Comparison of ENCODE assay signal across 17 mouse cellular contexts in genomic region chr9:94768114-94768513, GRCm38 (mm10).
DNase-seq lines count a peak whose midpoint lies in the region; ATAC-seq lines count a peak whose summit lies in the region.
"Had no signal": no experiment of that assay in that cellular context is flagged by ENCODE, and none has a peak within 500 bp of the region (broad histone marks: within the 10 kb centered on the region; RNA-seq: fewer than 3 reads in every experiment).

No protein-coding gene starts in this region.

- WGBS in embryonic facial prominence, embryonic 14.5 days, result 66% methylated on average over 6 of the region's 6 CpGs
- 66% methylated on average over 6 of the region's 6 CpGs for WGBS in embryonic facial prominence, embryonic 10.5 days
- WGBS in forebrain, embryonic 13.5 days, result 7% methylated on average over 6 of the region's 6 CpGs
- 43% methylated on average over 6 of the region's 6 CpGs for WGBS in hindbrain, embryonic 16.5 days
- 30% methylated on average over 6 of the region's 6 CpGs for WGBS in neural tube, embryonic 14.5 days

- no peak overlapping the region for H3K4me3 ChIP-seq in embryonic facial prominence, embryonic 14.5 days (ENCODE audit: low read depth, low read length)
- no peak overlapping the region for H3K4me3 ChIP-seq in embryonic facial prominence, embryonic 10.5 days
- no peak overlapping the region for H3K4me3 ChIP-seq in forebrain, embryonic 13.5 days
- H3K4me3 ChIP-seq in hindbrain, embryonic 16.5 days (ENCODE audit: low read length), result no peak overlapping the region
- no peak overlapping the region for H3K4me3 ChIP-seq in neural tube, embryonic 14.5 days (ENCODE audit: low read depth, low read length)
- H3K4me3 ChIP-seq: embryonic facial prominence, embryonic 12.5 days; megakaryocyte, embryonic 14.5 days had no signal

- no peaks in the 10 kb centered on the region for H3K9me3 ChIP-seq in embryonic facial prominence, embryonic 14.5 days (ENCODE audit: control insufficient read depth, low read length)
- no peaks in the 10 kb centered on the region for H3K9me3 ChIP-seq in embryonic facial prominence, embryonic 10.5 days
- no peaks in the 10 kb centered on the region for H3K9me3 ChIP-seq in forebrain, embryonic 13.5 days (replicated peaks)
- H3K9me3 ChIP-seq in hindbrain, embryonic 16.5 days (ENCODE audit: control insufficient read depth, low read length), result no peaks in the 10 kb centered on the region
- no peaks in the 10 kb centered on the region for H3K9me3 ChIP-seq in neural tube, embryonic 14.5 days (ENCODE audit: control insufficient read depth, low read length)
- H3K9me3 ChIP-seq: embryonic facial prominence, embryonic 12.5 days; megakaryocyte, embryonic 14.5 days had no signal

- H3K4me2 ChIP-seq in embryonic facial prominence, embryonic 14.5 days (ENCODE audit: low read depth, low read length), result no peak overlapping the region
- no peak overlapping the region for H3K4me2 ChIP-seq in forebrain, embryonic 13.5 days
- H3K4me2 ChIP-seq in hindbrain, embryonic 16.5 days (ENCODE audit: low read length), result no peak overlapping the region
- H3K4me2 ChIP-seq in neural tube, embryonic 14.5 days (ENCODE audit: low read depth, low read length), result no peak overlapping the region
- H3K4me2 ChIP-seq: embryonic facial prominence, embryonic 12.5 days had no signal

- H3K36me3 ChIP-seq in embryonic facial prominence, embryonic 14.5 days (ENCODE audit: control insufficient read depth, insufficient read depth, low read length), result no peaks in the 10 kb centered on the region
- no peaks in the 10 kb centered on the region for H3K36me3 ChIP-seq in embryonic facial prominence, embryonic 10.5 days (replicated peaks)
- no peaks in the 10 kb centered on the region for H3K36me3 ChIP-seq in forebrain, embryonic 13.5 days (ENCODE audit: poor library complexity, severe bottlenecking)
- no peaks in the 10 kb centered on the region for H3K36me3 ChIP-seq in hindbrain, embryonic 16.5 days (ENCODE audit: control insufficient read depth, insufficient read depth, low read length)
- H3K36me3 ChIP-seq in neural tube, embryonic 14.5 days (ENCODE audit: control insufficient read depth, insufficient read depth, low read length), result no peaks in the 10 kb centered on the region
- H3K36me3 ChIP-seq: embryonic facial prominence, embryonic 12.5 days had no signal

- no peaks in the 10 kb centered on the region for H3K27me3 ChIP-seq in embryonic facial prominence, embryonic 14.5 days (replicated peaks; ENCODE audit: control insufficient read depth, insufficient read depth, low read length)
- H3K27me3 ChIP-seq in embryonic facial prominence, embryonic 10.5 days (replicated peaks; ENCODE audit: low read depth, poor library complexity, severe bottlenecking), result no peaks in the 10 kb centered on the region
- no peaks in the 10 kb centered on the region for H3K27me3 ChIP-seq in forebrain, embryonic 13.5 days
- H3K27me3 ChIP-seq in hindbrain, embryonic 16.5 days (replicated peaks; ENCODE audit: control insufficient read depth, insufficient read depth, low read length), result no peaks in the 10 kb centered on the region
- no peaks in the 10 kb centered on the region for H3K27me3 ChIP-seq in neural tube, embryonic 14.5 days (ENCODE audit: control insufficient read depth, insufficient read depth, low read length)
- H3K27me3 ChIP-seq: embryonic facial prominence, embryonic 12.5 days; megakaryocyte, embryonic 14.5 days had no signal

- ATAC-seq in embryonic facial prominence, embryonic 14.5 days (ENCODE audit: low read depth), result no peak
- ATAC-seq in forebrain, embryonic 13.5 days, result peak; percentile 92
- peak; percentile 79; the same call in 1 of the 2 replicates for ATAC-seq in hindbrain, embryonic 16.5 days
- peak; percentile 76; the same call in 1 of the 2 replicates for ATAC-seq in neural tube, embryonic 14.5 days (ENCODE audit: low read depth)

- H3K4me1 ChIP-seq in embryonic facial prominence, embryonic 14.5 days (ENCODE audit: control insufficient read depth, insufficient read depth, low read length), result no peaks in the 10 kb centered on the region
- no peaks in the 10 kb centered on the region for H3K4me1 ChIP-seq in embryonic facial prominence, embryonic 10.5 days
- H3K4me1 ChIP-seq in forebrain, embryonic 13.5 days, result no peaks in the 10 kb centered on the region
- H3K4me1 ChIP-seq in hindbrain, embryonic 16.5 days (ENCODE audit: control insufficient read depth, insufficient read depth, low read depth, low read length), result no peaks in the 10 kb centered on the region
- H3K4me1 ChIP-seq in neural tube, embryonic 14.5 days (ENCODE audit: control insufficient read depth, insufficient read depth, low read length), result no peaks in the 10 kb centered on the region
- H3K4me1 ChIP-seq: embryonic facial prominence, embryonic 12.5 days; megakaryocyte, embryonic 14.5 days had no signal

- no peak overlapping the region for H3K9ac ChIP-seq in embryonic facial prominence, embryonic 14.5 days (ENCODE audit: low read depth, low read length)
- H3K9ac ChIP-seq in forebrain, embryonic 13.5 days, result no peak overlapping the region
- no peak overlapping the region for H3K9ac ChIP-seq in hindbrain, embryonic 16.5 days (ENCODE audit: low read depth, low read length)
- no peak overlapping the region for H3K9ac ChIP-seq in neural tube, embryonic 14.5 days (replicated peaks; ENCODE audit: low read depth, low read length)
- H3K9ac ChIP-seq: embryonic facial prominence, embryonic 12.5 days had no signal

- peak; percentile 11 for DNase-seq in embryonic facial prominence, embryonic 14.5 days (ENCODE audit: low spot score)
- DNase-seq in embryonic facial prominence, embryonic 10.5 days (ENCODE audit: low spot score), result no peak
- no peak for DNase-seq in heart, adult 9 months (ENCODE audit: low spot score in 2 of 2)
- no peak for DNase-seq in layer of hippocampus, postnatal 14 days (ENCODE audit: low spot score in 2 of 2)
- no peak for DNase-seq in adipocyte (ENCODE audit: low spot score)
- DNase-seq: adrenal gland, adult 2 months; cerebellum, adult 11 months; cerebellum, postnatal 14 days; kidney, adult 8-10 months; kidney, postnatal 36 days; lung, postnatal 10 days; thymus, postnatal 36 days had no signal

- no peak overlapping the region for H3K27ac ChIP-seq in embryonic facial prominence, embryonic 14.5 days (replicated peaks; ENCODE audit: low read depth, low read length)
- H3K27ac ChIP-seq in embryonic facial prominence, embryonic 10.5 days (replicated peaks), result no peak overlapping the region
- peak overlapping the region; percentile 53 for H3K27ac ChIP-seq in forebrain, embryonic 13.5 days
- H3K27ac ChIP-seq in hindbrain, embryonic 16.5 days (ENCODE audit: low read depth, low read length), result no peak overlapping the region
- no peak overlapping the region for H3K27ac ChIP-seq in neural tube, embryonic 14.5 days (ENCODE audit: low read depth, low read length)
- H3K27ac ChIP-seq: embryonic facial prominence, embryonic 12.5 days had no signal
